Mouse (Mus musculus) heart, postnatal 25 days (tissue): ENCODE measurements at regions not wholly inside any gene's neighbourhood (a gene's known extent, or its start where the extent isn't known, plus 50 kb on each side); places are given as distances from the start of the nearest gene placed in this dataset.

Experiments
- DNase-seq: peaks from one replicate; pipeline ENCODE4 v3.0.0; 2022; ENCODE audit warnings: low spot score
- intact Hi-C: fragments of 180-260 bp; cut with DNase I; formaldehyde crosslinking; loops from one replicate; pipeline ENCODE4 v1.15.1; 2025

GRCm38 (mm10) chr5:53379612-53380011, 86.3 kb upstream of the Rbpj start:
- intact Hi-C loops: no loop called here
- no peak for DNase-seq

GRCm38 (mm10) chr5:53380203-53380602, 85.7 kb upstream of the Rbpj start:
- intact Hi-C loops: no loop called here

GRCm38 (mm10) chr5:53381492-53382199, 84.3 kb upstream of the Rbpj start:
- DNase-seq: peak; percentile 31
- intact Hi-C loops: no loop called here

More at GRCm38 (mm10) chr5:53380203-53380602, 85.7 kb upstream of the Rbpj start:
- no peak for DNase-seq

GRCm38 (mm10) chr5:53384026-53384425, 81.9 kb upstream of the Rbpj start:
- no peak for DNase-seq

GRCm38 (mm10) chr5:53385513-53386148, 80.3 kb upstream of the Rbpj start:
- intact Hi-C loops: no loop called here
- no peak for DNase-seq

More at GRCm38 (mm10) chr5:53384026-53384425, 81.9 kb upstream of the Rbpj start:
- intact Hi-C loops: no loop called here

- no peak for DNase-seq
- intact Hi-C loops: no loop called here
Observed at GRCm38 (mm10) chr5:53393571-53393970, 72.4 kb upstream of the Rbpj start.

- intact Hi-C loops: no loop called here
Observed at GRCm38 (mm10) chr5:53394560-53394959, 71.4 kb upstream of the Rbpj start.

GRCm38 (mm10) chr5:53398428-53399058, 67.4 kb upstream of the Rbpj start:
- DNase-seq: no peak
- intact Hi-C loops: no loop called here

More at GRCm38 (mm10) chr5:53394560-53394959, 71.4 kb upstream of the Rbpj start:
- DNase-seq: no peak

- intact Hi-C loops: no loop called here
Observed at GRCm38 (mm10) chr5:53401093-53401492, 64.9 kb upstream of the Rbpj start.

GRCm38 (mm10) chr5:53402022-53402421, 63.9 kb upstream of the Rbpj start:
- DNase-seq: no peak
- intact Hi-C loops: no loop called here

More at GRCm38 (mm10) chr5:53401093-53401492, 64.9 kb upstream of the Rbpj start:
- no peak for DNase-seq

GRCm38 (mm10) chr5:53402619-53403151, 63.3 kb upstream of the Rbpj start:
- intact Hi-C loops: no loop called here
- no peak for DNase-seq

- no peak for DNase-seq
- intact Hi-C loops: no loop called here
Observed at GRCm38 (mm10) chr5:53405929-53406328, 60.0 kb upstream of the Rbpj start.

- intact Hi-C loops: no loop called here
- DNase-seq: no peak
Observed at GRCm38 (mm10) chr5:53407646-53408045, 58.3 kb upstream of the Rbpj start.

- intact Hi-C loops: no loop called here
- no peak for DNase-seq
Observed at GRCm38 (mm10) chr5:53408235-53408634, 57.7 kb upstream of the Rbpj start.

- intact Hi-C loops: no loop called here
- DNase-seq: no peak
Observed at GRCm38 (mm10) chr5:53409740-53410139, 56.2 kb upstream of the Rbpj start.

GRCm38 (mm10) chr5:53412391-53413075, 53.4 kb upstream of the Rbpj start:
- no peak for DNase-seq
- intact Hi-C loops: no loop called here

GRCm38 (mm10) chr5:53413677-53414076, 52.3 kb upstream of the Rbpj start:
- intact Hi-C loops: no loop called here
- DNase-seq: no peak

GRCm38 (mm10) chr5:53415472-53415871, 50.5 kb upstream of the Rbpj start:
- no peak for DNase-seq
- intact Hi-C loops: no loop called here
